ENCODE assay signal across 9 mouse cellular contexts in genomic region chr6:126645644-126646358, GRCm38 (mm10). TPM values are rescaled to one million over a fixed set of nuclear protein-coding genes. Genes with fewer than 3 reads are reported as not detected.
A peak's percentile ranks its signal among the peaks of the same experiment; 100 is the strongest.
DNase-seq lines count a peak whose midpoint lies in the region; ATAC-seq and TF ChIP-seq lines count a peak whose summit lies in the region.
"Had no signal": no experiment of that assay in that cellular context is flagged by ENCODE, and none has a peak within 500 bp of the region (broad histone marks: within the 10 kb centered on the region; RNA-seq: fewer than 3 reads in every experiment).

No protein-coding gene starts in this region.

- peak overlapping the region; percentile 51; the same call in 1 of the 2 replicates for H3K9ac ChIP-seq in heart, embryonic 12.5 days
- H3K9ac ChIP-seq in forebrain, embryonic 16.5 days (replicated peaks; ENCODE audit: low read depth, low read length) = peak overlapping the region; percentile 60

- H3K27ac ChIP-seq in heart, embryonic 12.5 days (ENCODE audit: poor library complexity, severe bottlenecking) = no peak overlapping the region
- H3K27ac ChIP-seq in cerebellum, adult 2 months (ENCODE audit: insufficient read depth, low read length) = peak overlapping the region; percentile 100
- peak overlapping the region; percentile 5; the same call in 1 of the 2 replicates for H3K27ac ChIP-seq in forebrain, embryonic 16.5 days (ENCODE audit: low read length)
- H3K27ac ChIP-seq: macrophage had no signal

- H3K4me3 ChIP-seq in heart, embryonic 12.5 days = peak overlapping the region; percentile 55
- H3K4me3 ChIP-seq in cerebellum, adult 2 months (replicated peaks; ENCODE audit: insufficient read depth, low read depth, low read length) = peak overlapping the region; percentile 97
- H3K4me3 ChIP-seq in forebrain, embryonic 16.5 days (replicated peaks; ENCODE audit: low read length) = peak overlapping the region; percentile 69

- TF ChIP-seq CTCF in cerebellum, adult 2 months (IDR thresholded peaks at IDR 0.05; ENCODE audit: borderline replicate concordance, insufficient read depth, low read depth, low read length) = no peak

- 2% methylated on average over 27 of the region's 27 CpGs for WGBS in heart, embryonic 12.5 days
- WGBS in cerebellum, adult 2 months = 2% methylated on average over 27 of the region's 27 CpGs
- WGBS in forebrain, embryonic 16.5 days = under 1% methylated on average over 27 of the region's 27 CpGs

- H3K4me1 ChIP-seq in heart, embryonic 12.5 days (replicated peaks) = peaks cover 30% of the 10 kb centered on the region
- no peaks in the 10 kb centered on the region for H3K4me1 ChIP-seq in cerebellum, adult 2 months (ENCODE audit: control insufficient read depth, insufficient read depth, low read length)
- H3K4me1 ChIP-seq in forebrain, embryonic 16.5 days (replicated peaks; ENCODE audit: control insufficient read depth, insufficient read depth, low read length) = peaks cover 30% of the 10 kb centered on the region

- H3K27me3 ChIP-seq in heart, embryonic 12.5 days (replicated peaks) = peaks cover 82% of the 10 kb centered on the region
- H3K27me3 ChIP-seq in cerebellum, adult 2 months (ENCODE audit: control insufficient read depth, insufficient read depth, low read length) = no peaks in the 10 kb centered on the region
- peaks cover 24% of the 10 kb centered on the region for H3K27me3 ChIP-seq in forebrain, embryonic 16.5 days (replicated peaks; ENCODE audit: control insufficient read depth, insufficient read depth, low read length)

- peak; percentile 87 for TF ChIP-seq POLR2A in cerebellum, adult 2 months (IDR thresholded peaks at IDR 0.05; ENCODE audit: borderline replicate concordance, insufficient read depth, low read length)

- no peaks in the 10 kb centered on the region for H3K9me3 ChIP-seq in heart, embryonic 12.5 days (replicated peaks)
- H3K9me3 ChIP-seq in forebrain, embryonic 16.5 days (ENCODE audit: control insufficient read depth, low read length) = no peaks in the 10 kb centered on the region

- ATAC-seq in heart, embryonic 12.5 days (ENCODE audit: insufficient number of reproducible peaks, low FRiP score) = peak; percentile 64; the same call in 1 of the 2 replicates
- peak; percentile 93 for ATAC-seq in forebrain, embryonic 16.5 days

- H3K36me3 ChIP-seq in heart, embryonic 12.5 days = no peaks in the 10 kb centered on the region
- no peaks in the 10 kb centered on the region for H3K36me3 ChIP-seq in forebrain, embryonic 16.5 days (ENCODE audit: control insufficient read depth, insufficient read depth)

- no peak for DNase-seq in heart, adult 11 months
- DNase-seq in cerebellum, adult 2 months = peak; percentile 87 to 89
- peak; percentile 83 to 84 for DNase-seq in layer of hippocampus, adult 8-10 months (ENCODE audit: low spot score in 2 of 2)
- peak; percentile 86 for DNase-seq in mesoderm, embryonic 11.5 days (ENCODE audit: low read depth, low spot score)
- DNase-seq in telencephalon, adult 2 months (ENCODE audit: low read depth, low spot score) = peak; percentile 86
- no peak for DNase-seq in MN1 (ENCODE audit: low spot score)

- H3K4me2 ChIP-seq in heart, embryonic 12.5 days = peak overlapping the region; percentile 96
- peak overlapping the region; percentile 99 for H3K4me2 ChIP-seq in forebrain, embryonic 16.5 days (ENCODE audit: low read length)

RNA-seq across cellular contexts. Expression of gene Kcna1, which starts 0.4 kb away (rescaled TPM):
- polyA plus RNA-seq in heart, embryonic 12.5 days (2016; fragmentation: Nextera tagmentation; extraction: Ambion mirVana) = 0.13 and 0.23 TPM in 2 replicates
- 71.1 and 72.6 TPM in 2 replicates for polyA plus RNA-seq in cerebellum, adult 2 months (2012; rRNA removed)
- polyA plus RNA-seq in forebrain, embryonic 16.5 days (2015; fragmentation: Nextera tagmentation; extraction: Ambion mirVana) = 4.5 and 4.9 TPM in 2 replicates
- total RNA-seq in layer of hippocampus, adult 8-10 months (2022) = 100 to 1,000 TPM; 118 to 123 (median 121) TPM
- polyA plus RNA-seq: macrophage had no signal

Comparison
In these comparisons a context has a peak if more than half of its experiments do, and no peak if none do; other contexts are left out.
1. DNase-seq: peak in cerebellum, adult 2 months (2 of 2), layer of hippocampus, adult 8-10 months (2 of 2), mesoderm, embryonic 11.5 days (single experiment) and telencephalon, adult 2 months (single experiment); none in heart, adult 11 months (single experiment) and MN1 (single experiment).
2. RNA of gene Kcna1, which starts 0.4 kb away (polyA plus RNA-seq): 71.1 to 72.6 TPM in cerebellum, adult 2 months; 4.5 to 4.9 TPM in forebrain, embryonic 16.5 days and 0.13 to 0.23 TPM in heart, embryonic 12.5 days; every median in the first group is over 10 times any median in the second.
3. Peak in every context shown above with its lines, with median percentiles within 50 percentile points of each other: H3K4me3 ChIP-seq.